Mouse (Mus musculus) hindbrain, postnatal 0 days (tissue): Measurements from ENCODE around the gene Kcnj8. TPM values are rescaled to one million over a fixed set of nuclear protein-coding genes. Genes with fewer than 3 reads are reported as not detected.

Experiments
- ATAC-seq: fragments of 200-750 bp; cut with Nextera tagmentation; 2 replicates; pipeline ENCODE4 v1.8.0; 2017; ENCODE audit warnings: mild to moderate bottlenecking, moderate TSS enrichment, moderate library complexity
- DNase-seq: peaks from one replicate; pipeline ENCODE4 v3.0.0-alpha.2; 2015; ENCODE audit warnings: low spot score
- H3K27ac ChIP-seq: fragments of 300-500 bp; sonication (generic); 2 replicates; pipeline ENCODE4 v1.5.1; 2014; ENCODE audit warnings: mild to moderate bottlenecking
- H3K27me3 ChIP-seq: fragments of 300-500 bp; sonication (generic); 2 replicates; pipeline ENCODE4 v1.6.1; 2014; ENCODE audit warnings: low read length, mixed read lengths; ENCODE audit not compliant: insufficient read depth
- H3K36me3 ChIP-seq: fragments of 300-500 bp; sonication (generic); 2 replicates; pipeline ENCODE4 v1.6.1; 2014; ENCODE audit warnings: low read length, mixed read lengths; ENCODE audit not compliant: insufficient read depth
- H3K4me1 ChIP-seq: fragments of 300-500 bp; sonication (generic); 2 replicates; pipeline ENCODE4 v1.6.1; 2014; ENCODE audit warnings: antibody characterized with exemption, low read length, mixed read lengths; ENCODE audit not compliant: insufficient read depth
- H3K4me2 ChIP-seq: fragments of 300-500 bp; sonication (generic); 2 replicates; pipeline ENCODE4 v1.6.1; 2014; ENCODE audit warnings: low read depth, mild to moderate bottlenecking, low read length, moderate library complexity, mixed read lengths
- H3K4me3 ChIP-seq: fragments of 300-500 bp; sonication (generic); 2 replicates; pipeline ENCODE4 v1.5.1; 2014; ENCODE audit warnings: low read length
- H3K9ac ChIP-seq: fragments of 300-500 bp; sonication (generic); replicated peaks from 2 replicates; pipeline ENCODE4 v1.6.1; 2014; ENCODE audit warnings: mild to moderate bottlenecking, low read length, moderate library complexity, mixed read lengths
- H3K9me3 ChIP-seq: fragments of 300-500 bp; sonication (generic); 2 replicates; pipeline ENCODE4 v1.6.1; 2016; ENCODE audit warnings: low read length, mixed read lengths
- CTCF ChIP-seq: IDR thresholded peaks from 2 replicates; pipeline ENCODE4 v1.5.1; 2016; ENCODE audit warnings: antibody characterized with exemption, control low read depth, low read depth
- WGBS: fragments of 180-500 bp; shearing (Covaris S2); extraction: QIAGEN DNeasy Blood & Tissue Kit; methylation state at CpG from one replicate; pipeline ENCODE4 v1.1.7; 2014; 5-methylcytosine and 5-hydroxymethylcytosine counted together
- polyA plus RNA-seq: library from polyadenylated mRNA; unstranded; fragments of >200 nt; fragmentation: Nextera tagmentation; extraction: Ambion mirVana; gene quantifications from 2 replicates; pipeline ENCODE4 v1.2.1, GENCODE M21; 2015
- total RNA-seq: library from RNA; depleted of rRNA; stranded (reverse); fragments of >200 nt; gene quantifications from 2 replicates; pipeline ENCODE4 v1.2.3, GENCODE M21; 2014

Kcnj8 gene
- total and polyA plus RNA-seq, 2 experiments from 2014 or later, result 7.7 to 10.1 TPM

DNA sequence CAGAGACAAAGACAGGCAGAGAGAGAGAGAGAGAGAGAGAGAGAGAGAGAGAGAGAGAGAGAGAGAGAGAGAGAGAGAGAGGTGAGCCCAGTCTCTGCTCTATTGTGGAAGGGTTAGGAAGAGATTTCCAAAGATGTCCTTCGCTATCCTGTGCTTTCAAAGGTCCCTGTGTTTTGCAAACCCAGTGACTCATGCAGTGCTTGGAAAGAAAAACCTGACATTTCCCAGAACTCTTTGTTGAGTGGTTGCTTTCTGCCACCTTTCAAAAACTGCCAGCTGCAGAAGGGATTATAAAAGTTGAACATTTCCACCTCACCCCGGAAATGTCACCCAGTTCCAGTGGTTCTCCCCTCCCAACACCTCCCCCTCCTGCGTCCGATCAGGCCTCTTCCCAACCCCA is 7.4 kb upstream of the Kcnj8 start:
- TF ChIP-seq CTCF, result no peak
- Histone ChIP-seq H3K9me3 (no peaks in the 10 kb centered on the region), H3K4me3 (no peak overlapping the region), H3K4me1 (no peaks in the 10 kb centered on the region), H3K27ac (no peak overlapping the region), H3K4me2 (no peak overlapping the region), H3K36me3 (no peaks in the 10 kb centered on the region), H3K9ac (no peak overlapping the region), H3K27me3 (no peaks in the 10 kb centered on the region)
- DNase-seq (no peak), ATAC-seq (no peak)
- WGBS, result 77% methylated on average over 4 of the region's 4 CpGs

DNA sequence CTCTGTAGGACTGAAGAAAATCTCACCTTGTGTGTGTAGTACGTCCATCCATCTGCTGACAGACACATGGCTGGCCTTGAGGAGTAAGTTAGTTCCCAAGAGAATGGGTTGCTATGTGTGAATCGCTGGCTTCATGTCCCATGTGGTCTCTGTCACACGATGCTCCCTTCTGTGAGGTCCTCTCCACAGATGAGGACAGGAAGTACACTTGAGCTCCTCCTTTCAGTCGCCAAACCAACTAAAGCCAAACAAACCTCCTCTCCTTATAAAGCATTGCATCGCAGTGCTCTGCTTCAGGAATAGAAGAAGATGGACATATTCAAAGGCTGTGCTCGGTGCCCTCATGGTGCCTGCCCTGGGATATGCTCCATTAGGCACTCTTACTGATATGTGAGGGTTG is 6.4 kb upstream of the Kcnj8 start:
- no peak for TF ChIP-seq CTCF
- Histone ChIP-seq H3K36me3 (no peaks in the 10 kb centered on the region), H3K9me3 (no peaks in the 10 kb centered on the region), H3K27me3 (no peaks in the 10 kb centered on the region), H3K4me1 (no peaks in the 10 kb centered on the region), H3K27ac (no peak overlapping the region), H3K4me2 (no peak overlapping the region), H3K9ac (no peak overlapping the region), H3K4me3 (no peak overlapping the region)
- DNase-seq, result no peak
- no peak for ATAC-seq
- WGBS, result 86% methylated on average over 6 of the region's 6 CpGs

DNA sequence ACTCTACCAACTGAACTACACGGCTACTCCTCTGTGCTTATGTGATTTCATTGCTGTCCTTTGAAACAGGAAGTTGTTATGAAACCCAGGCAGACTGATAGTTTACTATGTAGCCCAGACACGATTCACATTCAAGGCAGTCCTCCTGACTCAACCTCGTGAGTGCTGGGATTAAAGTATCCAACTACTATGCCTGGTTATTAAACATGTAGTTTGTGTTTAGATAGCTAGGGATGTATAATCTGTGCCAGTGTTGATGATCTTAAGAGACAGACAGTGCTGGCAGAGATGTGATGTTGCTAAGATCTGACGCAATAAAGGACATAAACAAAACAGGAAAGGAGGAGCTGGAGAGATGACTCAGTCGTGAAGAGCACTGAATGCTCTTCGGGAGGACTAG is 1.5 kb upstream of the Kcnj8 start:
- TF ChIP-seq CTCF, result no peak
- no peaks in the 10 kb centered on the region for H3K36me3 ChIP-seq
- H3K9me3 ChIP-seq, result no peaks in the 10 kb centered on the region
- no peak for DNase-seq
- peaks cover 5% of the 10 kb centered on the region; the same call in 1 of the 2 replicates for H3K27me3 ChIP-seq
- no peak overlapping the region for H3K27ac ChIP-seq
- H3K4me2 ChIP-seq, result no peak overlapping the region
- WGBS, result 69% methylated on average over 6 of the region's 6 CpGs
- ATAC-seq, result no peak
- H3K4me3 ChIP-seq, result no peak overlapping the region
- H3K4me1 ChIP-seq, result no peaks in the 10 kb centered on the region
- H3K9ac ChIP-seq, result no peak overlapping the region

DNA sequence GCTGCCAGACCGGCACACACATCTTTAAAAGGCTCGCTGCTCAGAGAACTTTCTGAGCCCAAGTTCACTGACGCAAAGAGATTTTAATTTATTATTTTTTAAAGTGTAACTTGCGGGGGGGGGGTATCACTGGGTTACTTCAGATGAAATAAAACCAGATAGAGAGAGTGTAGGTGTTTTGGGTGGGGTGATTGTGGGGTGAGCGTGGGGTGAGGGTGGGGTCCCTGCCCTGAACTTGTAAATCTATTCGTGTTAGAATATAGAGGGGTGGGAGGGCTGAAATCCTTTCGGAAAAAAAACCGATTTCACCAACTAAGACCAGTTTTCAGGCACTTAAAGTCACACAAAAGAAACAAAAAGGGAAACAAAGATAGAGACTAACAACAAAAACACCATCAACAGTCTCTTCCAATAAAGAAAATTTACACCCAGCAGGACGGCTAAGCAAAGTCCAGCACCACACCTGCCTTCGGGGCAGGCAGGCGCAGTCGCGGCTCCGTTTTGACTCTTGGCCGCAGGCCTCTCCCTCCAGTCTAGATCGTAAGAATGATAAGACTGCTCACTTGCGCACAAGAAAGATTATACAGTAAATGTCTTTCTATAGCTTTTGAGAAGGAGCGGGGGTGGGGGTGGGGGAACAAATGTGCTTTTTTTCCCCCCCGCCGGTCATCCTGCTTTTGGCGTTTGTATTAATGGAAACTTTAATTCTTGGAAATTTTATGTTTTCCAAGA is 381 bp upstream of the Kcnj8 start:
- Histone ChIP-seq H3K27me3 (peaks cover 5% of the 10 kb centered on the region; the same call in 1 of the 2 replicates), H3K27ac (no peak overlapping the region), H3K4me2 (peak overlapping the region; percentile 91), H3K9ac (no peak overlapping the region; the same call in 1 of the 2 replicates), H3K36me3 (no peaks in the 10 kb centered on the region), H3K9me3 (no peaks in the 10 kb centered on the region), H3K4me1 (no peaks in the 10 kb centered on the region), H3K4me3 (peak overlapping the region; percentile 46)
- DNase-seq (no peak), ATAC-seq (no peak)
- no peak for TF ChIP-seq CTCF
- 5% methylated on average over 21 of the region's 21 CpGs for WGBS

DNA sequence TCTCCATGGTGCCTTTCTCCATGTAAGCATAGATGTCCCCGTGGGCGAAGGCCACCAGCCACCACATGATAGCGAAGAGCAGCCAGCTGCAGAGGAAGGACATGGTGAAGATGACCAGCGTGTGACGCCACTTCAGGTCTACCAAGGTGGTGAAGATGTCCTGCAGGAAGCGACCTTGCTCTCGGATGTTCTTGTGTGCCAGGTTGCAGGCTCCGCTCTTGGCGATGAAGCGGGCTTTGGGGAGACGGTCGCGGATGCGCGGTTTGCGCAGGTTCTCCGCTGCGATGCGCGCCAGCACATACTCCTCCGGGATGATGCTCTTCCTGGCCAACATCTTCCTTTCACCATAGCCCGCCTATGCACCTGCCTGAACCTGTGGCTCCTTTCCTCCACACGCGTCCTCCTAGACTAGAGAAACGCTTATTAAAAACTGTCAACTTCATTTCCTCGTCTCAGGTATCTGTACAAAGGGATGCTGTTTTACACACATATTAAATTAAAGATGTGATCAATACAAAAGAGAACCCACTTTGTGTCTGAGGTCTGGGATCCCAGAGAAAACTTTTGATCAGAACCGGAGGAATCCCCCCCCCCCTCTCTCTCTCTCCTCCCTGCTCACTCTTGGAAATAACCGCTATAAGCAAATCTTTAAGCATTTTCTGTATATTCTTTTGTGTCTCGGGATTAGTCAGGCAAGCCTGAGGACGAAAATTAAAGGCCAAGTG is 1.2 kb downstream of the Kcnj8 start:
- no peaks in the 10 kb centered on the region for H3K4me1 ChIP-seq
- H3K36me3 ChIP-seq, result no peaks in the 10 kb centered on the region
- TF ChIP-seq CTCF, result no peak
- H3K4me3 ChIP-seq, result peak overlapping the region; percentile 46
- ATAC-seq, result 0 out of 2 replicates have a peak, but pooled peaks have one; percentile 25
- peaks cover 5% of the 10 kb centered on the region; the same call in 1 of the 2 replicates for H3K27me3 ChIP-seq
- peak; percentile 24 for DNase-seq
- no peak overlapping the region for H3K9ac ChIP-seq
- 8% methylated on average over 30 of the region's 30 CpGs for WGBS
- H3K27ac ChIP-seq, result no peak overlapping the region
- peak overlapping the region; percentile 91 for H3K4me2 ChIP-seq
- H3K9me3 ChIP-seq, result no peaks in the 10 kb centered on the region

DNA sequence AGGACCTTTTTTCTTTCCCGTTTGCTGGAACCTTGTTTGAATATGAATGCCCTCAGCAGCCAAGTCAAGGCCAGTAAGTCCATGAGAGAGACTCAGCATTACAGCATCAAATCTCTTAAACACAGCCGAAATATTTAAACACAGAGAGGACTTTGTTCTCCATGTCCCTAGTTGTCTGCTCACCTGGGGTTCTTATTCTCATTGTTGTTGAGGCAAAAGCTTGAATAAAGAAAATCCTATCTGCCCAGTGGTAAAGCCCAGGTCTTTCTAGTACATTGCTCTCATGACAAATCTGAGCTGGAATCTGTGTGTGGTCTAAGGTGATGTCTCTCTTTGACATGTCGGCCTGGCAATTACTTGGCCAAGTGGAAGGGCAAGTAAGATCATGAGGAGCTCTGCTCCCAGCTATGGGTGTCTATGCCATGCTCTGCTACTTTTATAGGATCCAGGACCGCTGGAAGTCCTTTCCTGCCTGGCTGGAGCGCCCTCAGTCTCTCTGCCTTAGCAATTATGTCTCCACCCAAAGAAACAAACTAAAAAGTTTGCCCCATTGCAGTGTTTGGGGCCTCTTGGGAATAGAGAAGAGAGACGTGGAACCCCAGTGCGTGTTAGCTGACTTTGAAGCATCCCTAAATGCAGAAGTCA is 2.6 kb downstream of the Kcnj8 start:
- no peaks in the 10 kb centered on the region for H3K4me1 ChIP-seq
- no peak overlapping the region for H3K9ac ChIP-seq
- no peak for ATAC-seq
- no peak overlapping the region for H3K4me2 ChIP-seq
- H3K27ac ChIP-seq, result no peak overlapping the region
- peaks cover 5% of the 10 kb centered on the region; the same call in 1 of the 2 replicates for H3K27me3 ChIP-seq
- H3K36me3 ChIP-seq, result no peaks in the 10 kb centered on the region
- no peak overlapping the region for H3K4me3 ChIP-seq
- 44% methylated on average over 7 of the region's 7 CpGs for WGBS
- no peaks in the 10 kb centered on the region for H3K9me3 ChIP-seq
- DNase-seq, result no peak
- no peak for TF ChIP-seq CTCF
